Mouse (Mus musculus) small intestine, adult 2 months (tissue): ENCODE results near the gene Csmd2. TPM values are rescaled to one million over a fixed set of nuclear protein-coding genes. Genes with fewer than 3 reads are reported as not detected.

ENCODE experiments used
- H3K27ac ChIP-seq: fragments of 200-500 bp; 2 replicates; pipeline ENCODE4 v1.5.1; 2012; ENCODE audit warnings: low read depth, low read length, control low read depth, inconsistent platforms; ENCODE audit not compliant: insufficient read depth
- H3K27me3 ChIP-seq: fragments of 200-500 bp; 2 replicates; pipeline ENCODE4 v1.6.1; 2012; ENCODE audit warnings: mild to moderate bottlenecking, moderate library complexity, low read length, inconsistent platforms; ENCODE audit not compliant: control insufficient read depth, insufficient read depth
- H3K36me3 ChIP-seq: fragments of 200-500 bp; 2 replicates; pipeline ENCODE4 v1.6.1; 2012; ENCODE audit warnings: mild to moderate bottlenecking, low read length, control low read depth, inconsistent platforms; ENCODE audit not compliant: control insufficient read depth, insufficient read depth
- H3K4me1 ChIP-seq: fragments of 200-500 bp; 2 replicates; pipeline ENCODE4 v1.6.1; 2012; ENCODE audit warnings: low read length, inconsistent platforms, mixed read lengths; ENCODE audit not compliant: control insufficient read depth, insufficient read depth, insufficient read length
- H3K4me3 ChIP-seq: fragments of 200-500 bp; 2 replicates; pipeline ENCODE4 v1.5.1; 2012; ENCODE audit warnings: low read depth, mild to moderate bottlenecking, control low read depth, inconsistent platforms, low read length, moderate library complexity
- CTCF ChIP-seq: fragments of 200-500 bp; IDR thresholded peaks from 2 replicates; pipeline ENCODE4 v1.5.1; 2012; ENCODE audit warnings: low read depth, mild to moderate bottlenecking, control low read depth, inconsistent platforms, low read length, moderate library complexity, mixed read lengths; ENCODE audit not compliant: insufficient replicate concordance, insufficient read length; ENCODE audit errors: extremely low read depth
- POLR2A ChIP-seq: fragments of 200-500 bp; IDR thresholded peaks from 2 replicates; pipeline ENCODE4 v1.6.1; 2012; ENCODE audit warnings: low read depth, mild to moderate bottlenecking, control low read depth, inconsistent platforms, low read length, moderate library complexity
- WGBS: fragments of 180-500 bp; shearing (Covaris S2); methylation state at CpG from one replicate; pipeline ENCODE4 v1.1.7; 2018; 5-methylcytosine and 5-hydroxymethylcytosine counted together
- polyA plus RNA-seq: library from polyadenylated mRNA; depleted of rRNA; stranded (reverse); fragments of >200 nt; gene quantifications from 2 replicates; pipeline ENCODE4 v1.2.3, GENCODE M21; 2012

Csmd2 gene
- polyA plus RNA-seq, 1 experiment: 0.01 TPM

DNA sequence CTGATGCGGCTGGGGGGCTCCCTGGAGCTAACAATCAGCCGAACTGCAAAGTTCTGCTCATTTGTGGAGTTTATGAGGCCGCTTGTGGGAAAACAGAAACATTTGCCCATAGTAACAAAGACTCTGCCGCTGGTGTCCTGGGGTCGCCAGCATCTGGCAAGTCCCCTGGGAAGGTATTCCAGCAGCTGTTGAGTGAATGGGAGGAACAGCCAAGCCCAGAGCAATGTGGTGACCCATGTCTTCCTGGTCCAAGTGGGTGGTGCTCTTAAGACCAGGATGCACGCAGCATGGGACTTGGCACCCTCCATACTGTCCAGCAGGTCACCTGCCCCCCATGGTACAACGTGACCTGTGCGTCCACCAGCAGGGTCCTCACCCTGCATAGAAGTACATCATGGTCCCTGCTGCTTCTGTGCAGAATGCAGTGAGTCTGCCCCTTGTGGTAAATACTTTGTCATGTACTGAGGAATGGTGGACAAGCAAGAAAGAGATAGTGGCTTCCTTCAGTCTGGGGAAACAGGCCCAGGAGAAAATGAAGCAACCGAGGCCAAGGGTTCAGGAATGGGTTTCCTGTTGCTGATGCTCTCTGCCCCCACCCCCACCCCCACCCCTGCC, 281.7 kb downstream of the Csmd2 start:
- TF ChIP-seq POLR2A (no peak), CTCF (no peak)
- Histone ChIP-seq H3K27me3 (no peaks in the 10 kb centered on the region), H3K4me1 (no peaks in the 10 kb centered on the region), H3K27ac (no peak overlapping the region), H3K36me3 (no peaks in the 10 kb centered on the region), H3K4me3 (no peak overlapping the region)
- 82% methylated on average over 9 of the region's 9 CpGs for WGBS

DNA sequence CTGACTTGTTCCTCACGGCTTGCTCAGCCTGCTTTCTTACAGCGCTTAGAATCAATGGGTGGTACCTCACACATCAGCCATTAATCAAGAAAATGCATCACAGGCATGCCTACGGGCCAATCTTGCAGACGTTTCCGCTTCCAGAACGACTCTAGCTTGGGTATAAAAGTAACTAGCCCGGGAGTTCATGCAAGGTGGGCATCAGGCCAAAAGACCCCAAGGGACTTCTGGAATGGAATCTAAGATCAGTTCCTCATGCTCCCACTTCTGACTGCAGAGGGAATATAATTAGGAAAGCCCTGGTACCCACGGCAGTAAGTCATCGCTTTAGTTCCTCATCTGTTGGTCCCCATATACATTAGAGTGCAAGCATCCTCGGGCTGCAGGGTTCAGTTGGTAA, 282.5 kb downstream of the Csmd2 start:
- 73% methylated on average over 10 of the region's 10 CpGs for WGBS
- Histone ChIP-seq H3K4me3 (no peak overlapping the region), H3K27me3 (no peaks in the 10 kb centered on the region), H3K27ac (no peak overlapping the region), H3K36me3 (no peaks in the 10 kb centered on the region), H3K4me1 (no peaks in the 10 kb centered on the region)
- TF ChIP-seq CTCF (no peak), POLR2A (no peak)

DNA sequence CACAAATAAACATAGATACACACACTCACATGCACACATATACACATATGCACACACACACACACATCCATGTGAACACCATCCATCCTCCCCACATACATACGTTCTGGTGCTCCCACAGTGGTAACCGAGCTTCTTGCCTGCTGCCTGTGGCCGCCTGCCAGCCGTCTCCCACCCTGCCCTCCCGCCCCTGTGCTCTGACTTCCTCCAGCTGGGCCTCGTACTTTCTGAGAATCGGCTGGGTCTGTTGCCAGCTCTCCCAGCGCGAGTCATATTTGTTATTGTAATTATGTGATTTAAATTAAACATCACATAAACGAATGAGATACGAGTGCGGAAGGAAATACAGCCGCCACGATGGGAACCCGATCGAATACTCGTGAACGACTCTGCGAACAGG, 283.3 kb downstream of the Csmd2 start:
- no peak overlapping the region for H3K4me3 ChIP-seq
- no peak for TF ChIP-seq CTCF
- TF ChIP-seq POLR2A: no peak
- no peak overlapping the region for H3K27ac ChIP-seq
- H3K27me3 ChIP-seq: no peaks in the 10 kb centered on the region
- WGBS: 73% methylated on average over 19 of the region's 19 CpGs
- no peaks in the 10 kb centered on the region for H3K36me3 ChIP-seq
- H3K4me1 ChIP-seq: no peaks in the 10 kb centered on the region

DNA sequence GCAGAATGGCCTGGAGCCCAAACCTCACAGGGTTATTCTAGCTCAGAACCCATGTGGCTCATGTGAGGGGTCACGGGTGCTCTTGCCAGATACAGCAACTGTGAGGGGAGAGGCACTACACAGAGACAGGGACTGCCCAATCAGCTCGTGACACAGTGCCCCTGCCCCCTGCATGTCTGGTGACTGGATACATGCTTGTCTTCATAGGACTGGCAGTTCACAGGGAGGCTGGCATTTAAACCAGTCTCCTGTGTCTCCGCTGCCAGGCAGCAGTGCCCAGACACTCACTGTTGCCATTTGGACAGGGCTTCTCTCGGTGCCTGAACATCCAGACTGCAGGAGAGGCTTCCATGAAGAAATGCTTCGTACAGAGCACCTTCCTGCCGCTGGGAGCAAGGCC, 284.8 kb downstream of the Csmd2 start:
- WGBS: 60% methylated on average over 6 of the region's 6 CpGs
- TF ChIP-seq POLR2A (no peak), CTCF (no peak)
- H3K4me1 ChIP-seq: no peaks in the 10 kb centered on the region
- H3K36me3 ChIP-seq: no peaks in the 10 kb centered on the region
- no peak overlapping the region for H3K4me3 ChIP-seq
- no peaks in the 10 kb centered on the region for H3K27me3 ChIP-seq
- H3K27ac ChIP-seq: no peak overlapping the region

DNA sequence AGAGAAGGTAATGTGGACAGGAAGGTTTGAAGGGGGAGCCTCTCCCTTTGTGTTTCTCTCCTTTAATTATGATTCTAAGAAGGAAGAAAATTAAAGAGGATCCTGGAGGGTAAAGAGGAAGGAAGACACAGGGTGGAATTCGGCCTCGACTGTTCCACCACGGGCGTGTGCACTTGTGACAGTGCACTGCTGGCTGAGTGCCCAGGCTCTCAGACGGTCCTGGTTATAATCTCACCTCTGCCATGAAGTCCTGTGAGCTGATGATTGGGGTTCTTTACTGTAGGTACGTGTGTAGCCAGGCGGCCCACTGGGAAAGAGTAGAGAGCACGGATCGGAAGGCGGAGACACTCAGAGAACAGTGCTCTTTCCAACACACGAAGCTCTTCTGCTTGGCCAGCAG, 285.5 kb downstream of the Csmd2 start:
- TF ChIP-seq CTCF (no peak), POLR2A (no peak)
- Histone ChIP-seq H3K27me3 (no peaks in the 10 kb centered on the region), H3K27ac (no peak overlapping the region), H3K4me1 (no peaks in the 10 kb centered on the region), H3K36me3 (no peaks in the 10 kb centered on the region), H3K4me3 (no peak overlapping the region)
- 67% methylated on average over 11 of the region's 11 CpGs for WGBS

DNA sequence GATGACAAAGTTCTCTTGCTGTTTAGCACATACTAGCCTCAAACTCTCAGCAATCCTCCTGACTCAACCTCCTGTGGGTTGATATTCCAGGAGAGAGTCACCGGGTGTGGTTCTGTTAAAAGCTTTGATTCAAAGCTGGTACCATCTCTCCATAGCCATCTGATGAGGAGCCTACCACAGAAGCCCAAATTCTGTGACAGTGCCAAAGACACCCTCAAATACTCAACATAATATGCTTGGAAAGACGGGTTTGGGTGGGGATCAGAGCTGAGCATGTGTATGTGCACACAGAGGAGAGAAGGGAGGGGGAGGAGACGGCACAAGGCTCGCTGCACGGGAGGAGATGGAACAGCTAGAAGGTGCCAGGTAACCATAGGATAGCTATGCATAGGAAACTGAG, 287.5 kb downstream of the Csmd2 start:
- 80% methylated on average over 5 of the region's 5 CpGs for WGBS
- no peaks in the 10 kb centered on the region for H3K4me1 ChIP-seq
- H3K27me3 ChIP-seq: no peaks in the 10 kb centered on the region
- H3K36me3 ChIP-seq: no peaks in the 10 kb centered on the region
- H3K4me3 ChIP-seq: no peak overlapping the region
- H3K27ac ChIP-seq: no peak overlapping the region
- no peak for TF ChIP-seq CTCF
- TF ChIP-seq POLR2A: no peak

DNA sequence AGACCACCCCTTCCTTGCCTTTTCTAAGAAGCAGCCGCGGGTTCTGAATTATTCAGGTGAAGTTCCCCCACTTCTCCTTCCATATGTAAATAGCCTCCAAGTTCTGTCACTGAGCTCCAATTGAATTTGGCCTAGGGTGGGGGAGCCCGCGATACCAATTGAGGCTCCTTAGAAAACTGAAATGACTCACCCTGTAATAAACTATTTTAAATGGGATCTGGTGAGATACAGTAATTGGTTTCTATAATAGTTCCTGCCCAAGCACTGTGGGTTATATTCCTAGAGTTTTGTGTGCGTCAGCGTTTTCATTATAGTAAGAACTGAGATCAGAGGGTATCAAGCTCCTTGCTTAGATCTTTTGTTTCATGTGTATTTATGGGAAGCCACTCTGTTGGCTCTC, 287.9 kb downstream of the Csmd2 start:
- Histone ChIP-seq H3K4me1 (no peaks in the 10 kb centered on the region), H3K36me3 (no peaks in the 10 kb centered on the region), H3K4me3 (no peak overlapping the region), H3K27me3 (no peaks in the 10 kb centered on the region), H3K27ac (no peak overlapping the region)
- WGBS: 67% methylated on average over 6 of the region's 6 CpGs
- TF ChIP-seq POLR2A (no peak), CTCF (no peak)

DNA sequence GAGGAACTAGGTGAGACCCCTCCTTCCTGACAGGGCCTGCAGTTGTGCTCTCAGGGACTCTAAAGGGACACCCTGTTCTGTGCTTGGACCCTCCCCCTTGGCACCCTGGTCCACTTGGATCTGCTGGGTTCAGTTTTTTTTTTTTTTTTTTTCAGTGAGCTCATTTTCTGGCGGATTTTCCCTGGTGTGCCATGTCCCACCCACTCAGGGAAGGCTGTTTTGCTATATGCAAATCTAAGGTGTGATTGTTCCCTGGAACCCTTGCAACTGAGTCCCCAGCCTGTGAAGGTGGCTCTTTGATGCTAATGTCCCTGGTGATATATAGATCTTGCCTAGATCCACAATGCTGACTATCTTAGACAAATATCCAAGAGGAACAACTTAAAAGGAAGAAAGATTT, 297.4 kb downstream of the Csmd2 start:
- 45% methylated on average over 1 of the region's 1 CpGs for WGBS
- Histone ChIP-seq H3K36me3 (no peaks in the 10 kb centered on the region), H3K4me1 (no peaks in the 10 kb centered on the region), H3K4me3 (no peak overlapping the region), H3K27ac (no peak overlapping the region), H3K27me3 (no peaks in the 10 kb centered on the region)
- TF ChIP-seq POLR2A (no peak), CTCF (no peak)
